Mouse (Mus musculus) lung, postnatal 36 days (tissue): ENCODE measurements around the gene Kcna3.

Experiments used
- DNase-seq: peaks from one replicate; pipeline ENCODE4 v3.0.0; 2022; ENCODE audit warnings: mixed read lengths

The Kcna3 gene

DNA sequence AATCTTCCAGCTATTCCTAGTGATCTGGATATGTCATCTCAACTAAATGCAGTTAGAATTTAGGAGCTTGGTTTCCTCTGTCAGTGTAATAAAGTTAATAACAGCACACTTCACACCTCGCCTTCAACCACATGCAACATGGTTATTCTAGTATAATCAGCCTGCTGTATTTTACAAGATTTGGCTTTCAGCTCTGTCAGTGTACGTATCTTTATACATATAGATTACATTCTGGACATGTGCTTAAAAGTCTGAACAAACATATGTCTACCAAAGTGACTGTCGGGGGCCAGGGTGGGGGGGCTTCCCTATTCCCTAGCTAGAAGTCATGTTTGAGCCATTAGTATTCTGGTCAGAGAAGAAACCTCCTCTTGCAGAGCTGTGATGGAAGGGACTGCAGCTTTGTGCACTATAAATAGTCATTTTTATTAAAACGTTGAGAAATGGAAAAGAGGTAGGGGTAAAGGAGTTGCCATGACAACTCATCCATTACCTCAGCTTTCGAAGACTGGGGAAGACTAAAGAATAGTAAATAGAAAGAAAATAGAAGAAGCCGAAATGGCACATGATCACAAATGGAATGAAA, 29.6 kb downstream of the Kcna3 start:
- no peak for DNase-seq

DNA sequence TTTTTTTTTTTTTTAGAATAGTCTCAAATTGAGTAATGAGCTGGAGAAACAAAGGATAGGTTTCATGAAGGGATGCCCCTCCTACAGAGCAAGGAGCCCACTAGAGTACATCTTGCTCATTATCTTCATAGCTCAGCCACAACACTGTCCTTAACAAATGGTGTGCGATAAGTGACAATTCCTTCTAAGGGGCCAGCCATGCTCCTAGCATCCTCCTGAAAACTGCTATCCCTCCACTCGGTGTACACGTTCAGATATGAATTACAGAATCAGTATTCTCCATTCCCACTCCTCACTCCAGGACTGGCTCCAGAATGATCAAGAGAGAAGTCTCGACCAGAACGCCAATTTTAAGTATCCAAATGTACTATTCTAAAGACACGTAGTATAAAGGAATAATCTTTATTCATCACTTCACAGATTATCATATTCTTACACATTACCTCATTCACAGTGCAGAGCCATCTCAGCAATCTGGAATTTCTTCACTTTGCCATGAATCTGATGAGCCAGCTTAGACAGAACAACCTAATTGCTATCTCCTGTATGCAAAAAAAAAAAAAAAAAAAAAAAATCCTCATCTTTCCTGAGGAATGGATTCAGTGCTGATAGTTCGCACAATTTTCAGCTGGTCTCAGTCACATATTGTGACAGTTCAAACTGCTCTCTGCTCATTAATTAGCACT, 30.3 kb downstream of the Kcna3 start:
- no peak for DNase-seq

DNA sequence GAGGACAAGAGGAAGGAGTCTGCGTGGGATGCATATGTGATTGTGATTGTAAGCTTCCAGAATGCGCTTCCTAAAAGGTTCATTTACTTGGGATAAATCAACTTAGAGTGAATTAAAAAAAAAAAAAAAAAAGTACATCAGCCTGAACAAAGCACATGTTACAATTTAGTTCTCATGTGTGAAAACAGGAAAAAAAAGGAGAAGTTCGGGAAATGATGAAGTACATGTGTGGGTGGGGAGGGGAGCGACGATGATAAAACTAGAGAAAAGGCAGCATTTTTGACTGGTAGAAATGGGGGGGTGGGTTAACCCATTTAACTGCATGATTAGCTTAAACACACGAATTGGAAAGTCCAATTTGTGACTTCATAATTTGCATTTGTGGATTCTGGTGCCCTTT, 31.3 kb downstream of the Kcna3 start:
- DNase-seq, result no peak

DNA sequence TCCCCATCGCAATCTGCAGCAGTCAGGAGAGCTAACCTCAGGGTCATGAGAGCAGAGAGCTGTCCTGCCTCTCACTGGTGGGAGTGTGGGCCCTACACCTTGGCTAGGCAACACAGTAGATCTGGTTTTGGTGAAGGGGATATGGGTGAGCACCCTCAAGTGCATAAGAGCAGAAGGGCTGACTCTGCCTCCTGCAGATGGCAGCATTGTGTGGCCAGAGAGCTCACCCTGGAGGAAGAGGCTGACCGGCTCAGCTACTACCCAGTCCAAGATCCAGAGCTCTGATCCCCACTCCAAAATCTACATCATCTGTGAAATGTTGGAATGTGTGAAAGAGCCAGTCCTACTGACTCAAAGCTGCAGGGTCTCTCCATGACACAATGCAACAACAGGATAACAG, 37.9 kb downstream of the Kcna3 start:
- DNase-seq, result no peak

DNA sequence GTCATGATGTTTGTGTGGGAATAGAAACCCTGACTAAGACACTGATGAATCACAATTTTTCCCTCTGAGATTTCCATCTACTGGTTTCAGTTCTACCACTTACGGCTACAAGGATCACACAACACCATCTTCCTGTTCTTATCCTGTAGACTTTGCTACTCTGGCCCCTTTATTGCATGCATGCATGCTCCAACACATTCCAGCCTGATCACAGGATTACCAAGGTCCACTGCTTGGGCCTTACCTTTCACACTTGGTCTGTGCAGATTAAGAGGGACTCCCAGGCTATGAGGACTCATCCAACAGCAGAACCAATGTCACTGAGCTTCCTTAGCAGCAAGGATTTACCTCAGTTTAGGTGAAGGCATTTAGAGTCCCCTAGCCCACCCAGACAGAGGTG, 39.7 kb downstream of the Kcna3 start:
- DNase-seq, result no peak

DNA sequence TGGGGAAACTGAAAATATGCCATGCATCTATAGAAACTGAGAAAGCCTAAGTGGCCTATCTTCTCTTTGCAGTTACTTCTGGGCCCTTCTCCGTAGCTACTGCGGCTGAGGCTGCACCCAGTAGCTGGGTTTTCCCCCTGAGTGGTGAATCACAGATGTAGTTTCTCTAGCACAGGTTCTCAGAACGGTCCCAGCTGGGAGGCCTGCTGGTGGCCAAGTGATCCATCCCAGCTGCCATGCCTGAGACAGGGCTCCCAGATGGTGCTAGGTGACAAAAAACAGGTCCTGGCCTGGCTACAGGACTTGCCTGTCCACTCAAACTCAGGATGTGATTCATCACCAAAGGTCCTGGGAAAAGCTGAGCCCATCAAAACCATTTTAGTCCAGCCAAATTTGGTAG, 40.7 kb downstream of the Kcna3 start:
- peak; percentile 79 for DNase-seq

DNA sequence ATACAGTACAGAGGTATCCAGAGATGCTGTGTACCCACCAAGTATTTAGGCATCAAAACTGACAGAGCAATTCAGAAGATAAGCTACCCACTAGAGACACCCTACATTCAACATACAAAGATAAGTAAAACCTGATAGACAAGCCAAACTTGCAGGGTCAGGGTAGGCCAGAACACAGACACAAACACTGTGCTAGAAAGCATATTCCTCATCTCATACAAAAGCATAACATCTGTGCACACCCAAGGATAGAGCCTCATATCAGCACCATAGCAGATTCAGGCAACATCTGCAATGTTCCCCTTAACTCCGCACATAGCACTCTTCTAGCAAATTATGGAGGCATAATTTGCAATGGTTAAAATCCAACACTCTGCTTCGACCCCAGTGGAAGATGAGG, 41.1 kb downstream of the Kcna3 start:
- no peak for DNase-seq

DNA sequence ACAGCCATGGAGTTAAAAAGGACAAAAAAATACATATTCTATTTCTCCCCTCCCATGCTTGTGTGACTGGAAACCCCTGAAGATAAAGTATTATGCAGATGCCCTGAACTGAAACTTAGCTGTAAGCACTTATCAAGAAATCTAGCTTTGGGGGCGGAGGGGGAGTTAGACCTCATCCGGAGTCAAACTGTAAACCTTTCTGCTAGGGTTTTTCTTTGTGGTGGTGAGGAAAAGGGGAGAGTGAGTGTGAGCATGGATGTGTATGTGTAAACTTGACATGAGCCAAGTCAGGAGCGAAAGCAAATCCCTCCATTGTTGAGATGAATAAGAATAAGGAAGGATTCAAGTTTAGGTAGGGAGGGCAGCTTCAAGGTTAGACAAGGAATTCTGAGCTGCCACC, 44.8 kb downstream of the Kcna3 start:
- no peak for DNase-seq

DNA sequence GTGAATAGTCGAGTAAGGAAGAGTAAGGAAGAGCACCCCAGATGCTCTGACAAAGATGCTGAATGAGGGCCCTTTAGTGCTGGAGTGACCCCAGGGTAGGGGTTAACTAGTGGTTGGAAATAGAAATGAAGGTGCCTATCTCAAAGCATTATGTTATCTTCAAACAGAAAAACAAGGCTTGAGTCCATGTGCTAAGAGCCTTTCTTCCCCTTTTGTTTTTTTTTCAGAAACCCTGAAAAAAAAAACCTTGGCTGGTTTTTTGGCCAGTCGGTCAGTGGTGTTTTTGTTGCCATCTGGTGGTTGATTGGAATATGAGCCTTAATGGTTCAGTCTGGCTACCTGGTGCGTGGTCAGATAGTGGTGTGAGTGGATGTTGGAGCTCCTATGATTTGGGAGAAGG, 45.3 kb downstream of the Kcna3 start:
- peak; percentile 60 for DNase-seq

DNA sequence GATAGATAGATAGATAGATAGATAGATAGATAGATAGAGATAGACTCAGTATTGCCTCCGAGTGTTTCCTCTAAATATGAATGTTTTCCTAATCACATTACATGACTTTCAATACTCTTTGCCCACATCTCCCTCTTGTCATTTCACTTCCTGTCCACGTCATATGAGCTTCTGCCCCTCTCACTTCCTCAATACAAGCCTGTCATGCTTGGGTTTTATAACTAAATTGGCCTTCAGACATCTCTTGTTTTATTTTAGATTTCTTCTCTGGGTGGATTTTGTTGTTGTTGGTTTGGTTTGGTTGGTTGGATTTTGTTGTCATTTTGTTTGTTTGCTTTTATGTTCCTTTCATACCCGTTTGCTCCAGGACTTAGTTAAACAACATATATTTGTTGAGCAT, 48.6 kb downstream of the Kcna3 start:
- DNase-seq, result peak; percentile 36

DNA sequence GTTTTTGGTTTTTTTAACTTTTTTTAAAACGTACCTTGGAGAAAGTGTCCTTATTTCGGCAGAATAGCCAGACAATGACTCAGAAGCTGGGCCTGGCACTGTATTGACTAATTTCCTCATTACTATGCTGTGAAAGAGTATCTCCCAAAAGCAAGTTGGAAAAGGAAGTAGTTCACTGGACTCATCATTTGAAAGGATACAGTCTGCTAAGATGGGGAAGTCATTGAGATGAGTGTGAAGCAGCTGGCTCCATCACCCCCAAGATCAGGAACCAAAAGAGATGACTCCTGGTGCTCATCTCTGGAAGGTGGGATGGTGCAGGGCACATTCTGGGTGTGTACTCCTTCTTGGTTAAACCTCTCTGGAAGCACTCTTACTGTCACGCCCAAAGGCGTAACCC, 51.4 kb downstream of the Kcna3 start:
- no peak for DNase-seq
